Mouse (Mus musculus) spleen, adult 18-20 months (tissue): Measurements from ENCODE around the gene Slc1a5.
A peak's percentile ranks its signal among the peaks of the same experiment; 100 is the strongest.

Source experiments
- DNase-seq, 2 experiments: peaks; one replicate each; pipeline ENCODE4 v3.0.0; 2022; ENCODE audit warnings: mixed read lengths in 2 of 2

Gene Slc1a5

DNA sequence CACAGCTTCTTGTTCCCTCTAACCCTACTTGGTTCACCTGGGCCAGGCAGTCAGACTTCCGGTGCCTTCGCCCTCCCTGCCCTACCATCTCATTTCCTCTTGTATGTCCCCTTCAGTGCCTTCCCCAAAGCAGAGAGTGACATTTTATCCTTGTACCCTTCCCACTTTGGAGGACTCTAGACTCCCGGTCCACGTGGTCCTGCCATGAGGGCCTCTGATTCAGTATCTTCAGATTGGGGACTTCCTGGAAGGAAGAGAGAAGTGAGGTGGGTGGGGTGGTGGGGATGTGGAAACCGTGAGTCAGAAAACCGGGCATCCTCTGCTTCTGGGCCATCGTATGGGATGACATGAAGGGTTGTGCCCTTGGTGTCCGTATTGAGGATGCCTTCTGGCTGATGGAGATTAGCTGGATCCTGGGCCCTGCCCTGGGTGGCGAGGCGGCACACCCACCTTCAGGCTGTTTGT is 2.1 kb downstream of the Slc1a5 start:
- DNase-seq = peak; percentile 20 to 47

DNA sequence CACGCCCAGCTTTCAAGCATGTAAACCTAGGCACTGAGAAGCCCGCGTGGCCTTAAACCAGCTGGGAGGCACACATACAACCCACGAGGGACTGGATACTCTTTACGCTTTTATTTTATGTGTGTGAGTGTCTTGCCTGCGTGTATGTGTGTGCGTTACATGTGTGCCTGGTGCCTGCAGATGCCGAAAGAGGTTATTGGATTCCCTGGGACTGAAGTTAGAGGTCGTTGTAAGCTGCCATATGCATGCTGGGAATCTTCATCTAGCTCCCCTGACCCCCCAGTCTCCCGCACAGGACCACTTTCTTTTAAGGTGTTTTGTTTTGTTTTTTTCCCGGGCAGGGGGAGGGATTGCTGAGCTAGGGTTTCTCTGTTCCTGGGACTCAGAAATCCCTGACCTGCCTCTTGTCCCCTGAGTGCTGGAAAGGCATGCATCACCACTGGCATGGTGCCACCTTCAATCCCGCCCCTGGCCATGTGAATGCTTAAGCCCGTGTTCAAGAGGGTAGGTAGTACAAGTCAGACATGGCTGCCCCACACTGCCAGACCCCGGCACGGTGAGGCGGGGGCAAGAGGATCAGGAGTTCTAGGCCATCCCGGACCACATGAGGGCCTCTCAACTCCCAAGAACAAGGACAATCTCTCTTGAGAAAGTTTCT is 2.7 kb downstream of the Slc1a5 start:
- DNase-seq = peak; percentile 20 to 24

DNA sequence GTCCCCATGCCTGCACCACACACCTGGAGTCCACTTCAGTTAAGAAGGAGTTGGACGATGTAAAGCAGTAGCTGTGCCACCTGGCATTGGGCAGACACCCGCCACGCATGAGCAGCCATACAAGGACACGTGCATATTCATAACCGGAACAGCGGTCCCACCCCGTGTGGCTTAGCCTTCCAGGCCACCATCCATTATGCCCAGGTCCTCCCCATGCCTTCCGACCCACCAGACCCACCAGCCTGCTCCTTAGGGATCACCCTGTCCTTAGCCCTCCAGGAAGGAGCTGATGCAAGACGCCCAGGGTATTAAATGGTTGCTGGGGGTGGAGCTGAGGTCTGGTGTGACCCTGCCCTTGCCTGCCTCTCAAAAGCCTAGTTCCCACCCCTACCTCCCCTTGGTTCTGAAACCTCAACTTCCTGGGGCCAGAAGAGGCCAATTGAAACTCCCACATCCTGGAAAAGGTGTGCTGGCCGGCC is 3.4 kb downstream of the Slc1a5 start:
- peak; percentile 43 to 63 for DNase-seq

DNA sequence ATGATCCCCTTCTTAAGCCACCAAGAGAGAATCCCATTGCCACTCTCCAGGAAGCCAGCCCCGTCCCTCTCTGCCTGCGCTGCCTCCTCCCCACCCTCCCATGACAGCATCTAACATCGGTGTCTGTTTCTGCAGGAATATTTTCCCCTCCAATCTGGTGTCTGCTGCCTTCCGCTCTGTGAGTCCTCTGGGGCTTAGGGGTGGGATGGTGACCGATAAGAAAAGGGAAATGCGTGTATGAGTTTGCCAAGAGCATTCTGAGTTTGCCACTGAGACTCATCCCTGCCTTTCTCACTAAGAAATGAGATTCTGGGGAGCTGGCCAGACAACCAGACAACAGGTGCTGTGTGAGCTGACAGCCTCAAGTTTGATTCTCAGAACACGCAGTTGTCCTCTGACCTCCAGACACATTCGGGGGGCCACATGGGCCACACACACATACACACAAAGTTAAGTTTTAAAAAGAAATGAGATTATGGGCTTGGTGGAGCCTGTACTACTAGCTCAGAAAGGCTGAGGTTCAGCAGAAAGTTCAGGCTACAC is 4.5 kb downstream of the Slc1a5 start:
- no peak for DNase-seq

DNA sequence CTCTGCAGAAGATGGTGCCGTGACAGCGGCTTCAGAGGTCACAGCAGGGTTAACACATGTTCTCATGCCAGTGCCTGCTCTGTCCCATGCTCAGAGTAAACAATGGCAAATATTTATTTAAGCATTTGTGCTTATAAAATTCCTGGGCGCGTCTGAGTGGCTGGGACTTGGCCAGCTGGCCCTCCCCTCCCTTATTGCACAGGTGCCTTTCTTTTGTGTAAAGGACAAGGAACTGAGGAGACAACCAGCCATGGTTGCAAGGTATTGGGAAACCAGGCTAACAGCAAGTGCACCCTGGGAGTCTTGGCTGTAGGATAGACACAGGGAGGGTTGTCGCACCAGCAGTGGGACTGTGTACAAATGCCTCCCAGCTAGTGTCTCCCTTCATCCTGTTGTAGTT is 11.2 kb downstream of the Slc1a5 start:
- no peak for DNase-seq

DNA sequence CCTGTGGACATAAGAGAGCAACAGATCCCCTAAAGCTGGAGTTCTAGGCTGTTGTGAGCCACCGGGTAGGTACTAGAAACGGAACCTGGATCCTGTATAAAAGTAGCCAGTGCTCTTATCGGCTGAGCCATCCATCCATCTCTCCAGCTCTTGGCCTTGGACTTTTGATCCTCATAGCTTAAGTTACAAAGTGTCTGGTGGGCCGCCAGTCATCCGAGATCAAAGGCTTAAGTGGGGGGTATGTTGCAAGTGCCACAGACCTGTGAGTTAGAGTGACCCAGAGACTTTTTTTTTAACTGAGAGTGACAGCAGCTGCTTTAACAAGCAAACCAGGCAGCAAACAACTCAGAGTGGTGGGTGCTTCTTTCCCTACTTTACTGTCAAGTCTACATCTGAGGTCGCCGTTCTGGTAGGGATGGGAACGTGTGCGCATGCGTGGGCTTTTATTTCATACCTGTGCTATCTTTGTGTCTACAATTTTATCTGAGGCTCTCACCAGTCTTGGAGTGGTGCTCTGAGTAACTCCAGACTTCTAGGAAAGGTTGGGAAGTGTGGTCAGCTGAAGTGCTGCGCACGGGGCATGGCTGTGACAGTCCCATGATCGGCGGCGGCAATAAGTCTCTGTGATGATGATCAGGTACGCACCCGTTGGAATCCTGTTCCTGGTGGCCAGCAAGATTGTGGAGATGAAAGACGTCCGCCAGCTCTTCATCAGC is 12.0 kb downstream of the Slc1a5 start:
- no peak for DNase-seq

DNA sequence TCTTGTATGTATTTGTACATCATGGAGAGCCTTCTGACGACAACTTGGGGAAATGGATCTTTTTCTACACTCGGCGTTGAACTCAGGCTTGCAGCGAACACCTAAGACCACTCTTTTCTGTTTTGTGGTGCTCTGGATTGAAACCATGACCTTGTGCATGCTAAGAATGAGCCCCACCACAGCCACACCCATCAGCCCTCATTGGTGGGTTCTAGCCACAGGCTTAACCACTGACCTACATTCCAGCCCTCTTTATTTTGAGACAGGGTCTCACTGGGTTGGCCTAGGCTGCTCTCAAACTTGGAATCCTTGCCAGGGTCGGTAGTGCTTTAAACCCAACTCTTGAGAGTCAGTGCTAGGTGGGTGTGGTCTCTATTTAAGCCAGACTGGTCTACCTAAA is 13.7 kb downstream of the Slc1a5 start:
- no peak for DNase-seq

DNA sequence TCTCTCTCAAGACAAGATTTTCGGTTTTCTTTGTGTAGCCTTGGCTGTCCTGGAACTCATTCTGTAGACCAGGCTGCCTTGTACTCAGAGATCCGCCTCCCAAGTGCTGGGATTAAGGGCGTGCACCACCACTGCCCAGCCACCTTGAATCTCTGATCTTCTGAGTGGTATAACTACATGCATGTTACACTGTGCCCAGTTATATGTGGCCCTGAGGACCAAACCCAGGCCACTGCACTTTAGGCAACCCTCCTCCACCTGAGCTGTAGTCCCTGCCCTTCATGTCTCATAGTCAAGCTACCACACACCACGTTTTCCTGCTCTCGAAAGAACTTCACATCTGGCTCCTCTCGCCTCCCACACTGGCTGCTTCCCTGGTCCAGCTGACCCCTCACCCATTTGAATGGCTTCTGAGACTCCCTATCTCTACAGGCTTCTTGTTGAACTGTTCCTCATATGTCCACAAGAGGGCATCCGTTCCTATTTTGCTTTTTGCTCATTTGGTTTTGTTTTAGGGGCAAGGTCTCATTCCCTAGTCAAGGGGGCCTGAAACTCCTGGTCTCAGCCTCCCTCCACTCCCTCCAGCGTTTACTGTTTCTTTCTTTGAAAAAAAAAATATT is 23.4 kb downstream of the Slc1a5 start:
- no peak for DNase-seq

DNA sequence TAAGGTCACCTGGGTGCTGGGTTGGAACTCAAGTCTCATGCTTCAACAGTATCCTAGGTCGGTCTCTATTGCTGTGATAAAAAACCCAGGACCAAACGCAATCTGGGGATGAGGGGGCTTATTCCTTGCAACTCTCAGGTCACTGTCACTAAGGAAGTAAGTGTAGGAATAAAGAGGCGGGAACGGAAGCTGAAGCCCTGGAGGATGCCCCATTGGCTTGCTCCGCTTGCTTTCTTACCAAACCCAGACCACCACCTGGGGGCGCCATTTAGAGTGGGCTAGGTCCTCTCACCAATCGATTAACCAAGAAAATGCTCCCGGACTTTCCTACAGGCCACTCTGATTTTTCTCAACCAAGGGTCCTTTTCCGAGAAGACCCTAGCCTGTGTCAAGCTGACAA is 26.8 kb downstream of the Slc1a5 start:
- no peak for DNase-seq

DNA sequence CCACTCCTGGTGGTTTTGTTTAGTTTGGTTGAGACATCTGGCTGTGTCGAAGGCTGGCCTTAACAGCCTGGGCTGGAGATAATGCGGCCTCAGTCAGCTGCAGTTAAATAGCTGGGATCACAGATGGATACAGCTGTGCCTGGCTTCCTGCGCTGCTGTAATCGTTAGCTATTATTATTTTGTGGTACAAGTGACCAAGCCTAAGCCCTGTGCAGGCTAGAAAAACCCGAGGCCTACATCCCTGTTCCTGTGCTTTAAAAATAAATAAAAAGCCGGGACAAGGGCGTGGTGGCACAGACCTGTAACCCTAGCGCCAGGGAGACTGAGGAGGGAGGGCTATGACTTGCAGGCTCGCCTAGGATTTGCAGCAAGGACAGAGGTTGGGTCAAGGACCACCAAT is 27.5 kb downstream of the Slc1a5 start:
- no peak for DNase-seq

DNA sequence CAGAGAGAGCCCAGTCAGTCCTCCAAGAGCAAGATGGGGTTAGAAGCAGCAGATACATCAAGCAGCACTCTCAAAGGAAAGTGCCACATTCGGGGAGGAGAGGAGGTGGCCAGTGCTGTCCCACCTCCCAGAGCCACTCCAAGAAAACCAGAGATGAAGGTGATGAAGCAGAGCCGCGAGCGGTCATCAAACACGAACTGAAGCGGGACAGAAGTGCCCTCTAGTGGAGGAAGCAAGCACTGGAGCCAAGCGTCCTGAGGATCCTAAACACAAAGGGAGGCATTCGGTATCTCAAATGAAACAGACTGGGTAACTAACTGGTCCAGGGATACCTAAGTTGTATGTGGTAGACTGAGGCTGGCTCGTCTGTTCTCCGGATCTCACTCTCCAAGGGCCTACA is 28.6 kb downstream of the Slc1a5 start:
- DNase-seq = peak; percentile 26 to 53

DNA sequence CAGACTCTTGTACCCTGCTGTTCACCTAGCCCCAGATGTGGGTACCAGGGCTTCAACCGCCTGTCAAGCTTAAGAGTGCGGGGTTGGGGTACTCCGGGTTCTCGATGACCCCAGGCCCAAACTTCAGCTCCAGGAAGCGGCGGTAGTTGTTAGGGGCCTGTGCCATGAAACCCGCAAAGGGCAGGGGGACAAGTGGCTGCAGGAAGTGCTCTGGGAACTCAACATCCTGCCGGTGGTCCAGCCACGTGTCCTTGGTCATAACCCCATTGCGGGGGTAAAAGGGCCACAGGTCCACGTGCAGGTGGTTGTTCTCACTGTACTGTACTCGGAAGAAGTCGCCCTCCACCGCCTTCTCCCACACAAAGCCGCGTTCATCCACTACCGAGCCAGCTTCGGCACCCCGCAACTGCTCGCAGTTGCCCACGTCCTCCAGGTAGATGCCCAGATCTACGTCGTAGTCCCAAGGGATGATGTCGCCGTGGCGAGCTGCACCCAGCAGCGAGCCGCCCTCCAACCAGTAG is 29.3 kb downstream of the Slc1a5 start:
- DNase-seq = no peak

DNA sequence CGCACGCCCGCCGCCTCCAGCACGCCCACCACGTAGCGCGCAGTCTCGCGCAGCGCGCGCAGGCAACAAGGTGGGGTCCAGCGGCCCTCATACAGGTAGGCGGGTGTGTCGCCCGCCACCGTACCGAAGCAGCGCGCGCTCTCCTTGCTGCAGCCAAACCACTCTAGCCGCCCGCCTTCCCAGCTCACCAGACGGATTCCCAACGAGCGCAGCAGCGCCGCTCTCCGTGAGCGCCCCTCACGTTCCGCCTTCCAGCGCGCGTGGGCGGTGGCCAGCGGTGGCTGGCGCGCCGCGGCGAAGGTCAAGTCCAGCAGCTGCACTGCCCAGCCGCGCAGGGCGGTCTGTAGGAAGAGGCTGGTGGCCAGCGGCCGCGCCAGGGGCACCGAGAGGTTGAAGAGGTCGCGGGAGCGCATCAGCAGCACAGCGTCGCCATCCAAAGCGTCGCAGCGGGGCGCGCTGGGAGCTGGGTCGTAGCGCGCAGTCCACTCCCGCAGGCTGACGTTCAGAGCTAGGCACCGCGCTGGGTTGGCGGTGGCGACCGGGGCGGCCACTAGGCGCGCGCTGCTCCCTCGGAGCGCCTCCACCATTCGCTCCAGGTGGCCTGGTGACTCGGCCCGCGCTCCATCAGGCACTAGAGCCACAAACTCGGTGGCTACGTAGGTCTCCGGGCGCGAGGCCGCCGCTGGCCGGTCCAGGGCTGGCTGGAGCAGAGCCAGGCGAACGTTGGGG is 29.9 kb downstream of the Slc1a5 start:
- DNase-seq = no peak

DNA sequence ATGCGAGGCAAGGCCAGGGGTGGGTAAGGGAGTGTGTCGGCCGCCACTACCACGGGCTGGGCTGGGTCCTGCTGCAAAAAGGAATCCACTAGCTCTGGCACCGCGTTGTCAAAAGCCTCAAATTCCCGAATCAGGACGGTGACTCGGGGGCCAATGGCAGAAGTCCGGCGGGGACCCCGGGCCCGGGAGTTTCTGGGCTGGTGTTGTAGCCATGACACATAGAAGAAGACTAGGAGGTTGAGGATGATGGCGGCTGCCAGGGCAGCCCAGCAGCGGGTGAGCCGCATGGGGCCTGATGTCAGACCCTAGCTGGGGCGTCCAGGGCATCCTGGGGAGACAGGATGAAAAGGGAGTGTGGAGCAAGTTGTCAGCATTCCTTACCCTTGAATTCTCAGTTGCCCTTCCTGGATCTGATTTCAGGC is 30.5 kb downstream of the Slc1a5 start:
- DNase-seq = no peak

DNA sequence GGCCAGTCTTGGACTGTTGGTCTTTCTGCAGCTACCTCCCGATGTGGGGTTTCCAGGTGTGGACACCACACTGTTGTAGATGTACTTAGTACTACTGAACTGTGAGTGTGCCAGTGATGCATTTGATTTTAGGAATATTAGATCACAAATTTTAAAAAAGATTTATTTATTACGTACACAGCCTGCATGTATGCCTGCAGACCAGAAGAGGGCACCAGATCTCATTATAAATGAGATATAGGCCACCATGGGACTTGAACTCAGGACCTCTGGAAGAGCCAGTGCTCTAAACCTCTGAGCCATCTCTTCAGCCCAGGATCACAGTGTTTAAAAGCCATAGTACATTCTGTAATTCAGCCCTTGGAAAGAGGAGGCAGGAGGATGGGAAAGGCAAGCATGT is 31.4 kb downstream of the Slc1a5 start:
- no peak for DNase-seq

DNA sequence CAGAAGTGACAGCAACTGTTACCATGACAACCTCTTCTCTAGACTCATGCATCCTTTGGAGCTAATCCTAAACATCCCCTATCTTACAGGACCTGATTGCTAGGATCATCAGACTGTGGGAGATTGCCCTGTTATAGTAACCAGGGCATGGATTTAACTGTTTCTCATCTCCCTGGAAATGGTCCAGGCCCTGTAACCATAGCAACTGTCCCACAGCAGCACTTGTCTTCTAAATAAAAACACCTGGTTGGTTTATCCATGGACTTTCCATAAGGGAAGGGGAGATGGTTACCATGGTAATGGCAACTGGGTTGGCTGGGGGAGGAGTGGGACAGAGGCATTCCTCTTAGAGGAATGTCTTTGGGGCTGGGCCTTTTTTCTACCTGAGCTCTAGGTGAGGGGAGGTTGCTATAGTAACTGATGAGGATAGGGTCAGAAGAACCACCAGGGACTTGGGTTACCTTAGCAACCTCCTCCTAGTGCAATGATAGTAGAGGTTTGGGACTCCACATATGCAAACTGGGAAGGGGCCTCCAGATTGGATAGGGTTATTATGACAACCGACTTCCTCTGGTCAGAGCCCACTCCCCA is 34.3 kb downstream of the Slc1a5 start, which contains the start of gene Strn4:
Strn4 (plus strand) TSS at position 539 of the 591 bp plus-strand sequence.
- no peak for DNase-seq

DNA sequence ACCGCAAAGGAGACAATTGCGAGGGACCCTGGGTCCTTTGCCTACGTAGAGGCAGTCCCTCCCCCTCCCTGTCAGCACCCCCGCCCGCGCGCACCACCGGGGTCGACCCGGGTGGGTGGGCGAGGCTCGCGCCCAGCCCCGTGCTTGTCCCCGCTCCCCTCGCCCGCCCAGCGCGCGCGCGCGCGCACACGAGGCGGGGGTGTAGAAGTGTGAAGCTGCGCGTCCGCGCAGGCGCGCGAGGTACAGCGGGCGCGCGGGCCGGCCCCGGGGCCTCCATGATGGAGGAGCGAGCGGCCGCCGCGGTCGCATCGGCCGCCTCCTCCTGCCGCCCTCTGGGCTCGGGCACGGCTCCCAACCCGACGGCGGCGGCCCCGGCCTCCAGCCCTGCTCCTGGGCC is 34.9 kb downstream of the Slc1a5 start:
- DNase-seq = peak; percentile 67 to 76

DNA sequence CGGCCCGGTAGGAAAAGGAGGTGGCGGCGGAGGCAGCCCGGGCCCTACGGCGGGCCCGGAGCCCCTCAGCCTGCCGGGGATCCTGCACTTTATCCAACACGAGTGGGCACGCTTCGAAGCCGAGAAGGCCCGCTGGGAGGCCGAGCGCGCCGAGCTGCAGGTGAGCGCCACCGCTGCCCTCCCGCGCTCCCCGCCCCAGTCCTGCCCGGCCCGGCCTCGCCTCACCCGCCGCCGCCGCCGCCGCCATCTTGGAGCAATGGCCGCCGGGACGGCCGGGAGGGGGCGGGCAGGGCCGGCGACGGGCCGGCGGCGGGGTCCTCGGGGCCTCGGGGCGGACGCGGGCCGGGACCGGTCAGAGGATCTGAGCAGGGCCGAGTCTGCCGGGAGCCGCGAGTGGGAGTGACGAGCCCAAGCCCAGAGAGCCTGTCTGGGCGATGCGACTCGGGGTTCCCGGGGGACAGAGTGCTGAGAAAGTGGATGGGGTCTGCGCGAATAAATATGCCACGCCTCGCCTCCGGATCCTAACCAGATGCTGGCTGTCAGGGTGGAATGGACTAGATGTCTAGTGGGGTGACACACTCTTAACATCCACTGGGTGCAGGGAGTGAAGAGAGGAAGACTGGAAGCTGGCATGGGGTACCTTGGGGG is 35.5 kb downstream of the Slc1a5 start, which contains the start of gene Fkrp:
Fkrp (minus strand) TSS at position 258 of the 648 bp plus-strand sequence.
- peak; percentile 41 to 70 for DNase-seq

DNA sequence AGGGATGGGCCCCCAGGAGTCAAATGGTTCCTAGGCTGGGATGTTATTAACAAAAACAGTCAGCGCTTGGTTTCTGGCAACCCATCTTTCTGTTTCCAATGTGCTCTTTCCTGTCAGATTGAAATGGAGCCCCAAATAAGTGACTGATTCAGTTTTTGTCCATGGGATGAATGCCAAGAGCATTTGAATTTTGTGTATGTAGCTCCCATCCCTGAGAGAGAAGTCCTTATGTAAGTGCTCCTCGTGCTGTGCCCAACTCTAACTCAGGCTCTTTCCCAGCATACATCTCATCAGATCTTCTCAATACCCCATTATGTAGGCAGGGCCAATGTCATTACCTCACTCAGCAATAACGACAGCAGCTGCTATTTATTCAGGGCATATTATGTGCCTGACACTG is 36.6 kb downstream of the Slc1a5 start:
- DNase-seq = no peak

DNA sequence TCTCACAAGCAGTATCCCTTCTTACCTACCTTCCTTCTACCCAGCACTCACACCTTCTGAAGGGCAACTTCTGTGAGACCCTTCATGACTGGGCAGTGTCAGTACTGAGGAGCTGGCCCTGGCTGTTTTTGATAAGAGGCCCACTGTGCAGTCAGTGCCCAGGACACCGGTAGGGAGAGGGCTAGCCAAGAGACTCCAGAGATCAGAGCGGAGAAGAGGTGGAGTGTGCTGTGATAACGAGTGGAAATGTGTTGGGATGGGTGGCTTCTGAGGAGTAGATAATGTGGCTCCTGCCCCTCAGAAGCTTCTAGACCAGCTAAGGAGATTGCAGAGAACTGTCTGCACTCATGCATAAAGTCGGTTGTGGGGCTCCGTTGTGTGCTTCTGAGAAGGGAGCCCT is 38.7 kb downstream of the Slc1a5 start:
- no peak for DNase-seq

DNA sequence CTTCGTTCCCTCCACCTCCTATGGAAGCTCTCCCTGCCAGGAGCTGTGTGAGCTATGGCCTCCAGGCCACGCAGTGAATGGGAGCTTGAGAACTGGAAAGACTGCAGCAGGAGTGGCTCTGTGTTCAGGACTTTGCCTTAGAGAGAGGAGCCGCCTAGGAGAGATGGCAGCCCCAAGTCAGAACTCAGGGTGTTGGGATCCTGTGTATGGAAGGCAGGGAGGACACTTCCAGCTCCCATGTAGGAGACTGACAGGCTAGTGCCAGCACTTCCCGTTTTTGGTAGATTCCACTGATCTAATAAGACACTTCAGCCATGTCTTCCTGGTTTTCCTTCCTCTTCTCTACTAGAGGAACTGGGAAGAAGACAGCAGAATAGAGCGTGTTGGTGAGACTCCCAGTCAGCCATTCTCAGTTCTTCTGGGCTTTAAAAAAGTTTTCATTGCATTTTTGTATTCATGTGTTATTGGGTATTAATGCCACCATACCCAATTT is 39.2 kb downstream of the Slc1a5 start:
- no peak for DNase-seq
